Mouse (Mus musculus) cerebellum, adult 11-12 months (tissue): ENCODE data around the gene Gm36028.
A peak's percentile ranks its signal among the peaks of the same experiment; 100 is the strongest.

ENCODE experiments used
- DNase-seq: peaks from one replicate; pipeline ENCODE4 v3.0.0; 2022

The Gm36028 gene

DNA sequence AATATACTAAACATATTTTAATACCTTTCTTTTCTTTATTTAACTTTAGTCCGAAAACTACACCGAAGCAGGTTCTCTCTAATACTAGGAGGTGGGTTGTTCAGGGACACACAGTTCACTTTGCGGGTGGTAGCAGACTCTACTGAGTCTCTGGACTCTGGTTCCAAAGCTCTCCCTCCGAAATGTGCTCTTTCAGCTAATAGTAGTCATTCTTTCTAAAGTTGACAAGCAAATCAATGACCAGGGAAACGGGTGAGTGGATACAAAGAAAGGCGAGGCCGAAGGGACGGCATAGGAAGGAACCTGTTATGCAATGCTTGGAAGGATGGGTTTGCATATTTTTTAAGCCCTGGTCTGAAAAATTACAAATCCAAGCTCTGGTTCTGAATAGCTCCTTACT lies 3.5 kb downstream of the Gm36028 start:
- DNase-seq: no peak

DNA sequence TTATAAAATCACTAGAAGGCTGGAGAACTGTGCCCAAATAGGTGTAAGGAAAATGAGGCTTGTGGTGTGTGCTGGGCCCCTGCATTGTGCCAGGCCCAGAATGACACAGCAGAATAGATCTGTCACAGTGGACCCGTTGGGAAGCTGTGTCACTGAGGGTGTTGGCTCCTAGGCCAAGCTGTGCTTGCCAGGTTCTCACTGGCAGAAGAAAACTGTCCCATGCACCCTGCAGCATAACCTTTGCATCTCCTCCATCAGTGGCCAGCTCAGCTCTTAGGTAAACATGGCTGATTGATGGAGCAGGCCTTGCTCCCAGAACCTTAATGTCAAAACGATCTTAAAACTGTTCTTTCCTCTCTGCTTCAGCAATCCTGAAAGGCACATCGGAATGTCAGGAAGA lies 4.6 kb downstream of the Gm36028 start:
- no peak for DNase-seq

DNA sequence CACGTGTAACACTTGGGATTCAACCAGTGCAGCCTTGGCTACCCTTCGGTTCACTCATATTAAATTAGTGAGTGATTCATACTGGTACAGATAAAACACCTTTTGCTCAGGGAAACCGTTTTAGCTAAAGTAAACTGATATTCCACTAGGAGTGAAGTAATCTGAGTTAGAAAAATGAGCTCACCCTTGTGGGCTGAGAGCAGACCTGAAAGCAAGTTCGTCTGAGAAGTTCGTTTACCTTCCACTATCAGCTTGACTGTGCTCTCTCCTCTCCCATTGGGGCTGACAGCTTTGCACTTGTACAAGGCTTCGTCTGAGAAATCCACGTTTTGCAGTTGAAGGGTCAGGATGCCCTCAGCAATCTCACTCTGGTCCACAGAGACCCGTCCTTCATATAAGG lies 5.4 kb downstream of the Gm36028 start:
- DNase-seq: no peak

DNA sequence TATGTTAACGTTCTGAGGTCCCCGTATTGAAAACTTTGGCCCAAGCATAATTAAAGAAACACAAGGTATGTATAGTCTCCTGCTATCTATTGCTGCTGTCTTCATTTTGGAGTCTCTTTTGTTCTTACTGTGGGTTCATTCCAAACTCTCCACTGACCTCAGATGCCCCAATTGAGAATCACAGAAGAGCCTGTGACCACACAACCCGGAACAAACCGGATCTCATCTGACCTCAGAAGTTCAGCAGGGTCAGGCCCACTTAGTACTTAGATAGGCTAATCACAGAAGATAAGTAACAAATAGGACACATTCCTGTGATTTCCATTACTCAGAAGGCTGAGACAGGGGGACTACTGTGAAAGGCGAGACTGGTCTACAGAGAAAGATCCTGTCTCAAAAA lies 6.4 kb downstream of the Gm36028 start:
- no peak for DNase-seq

DNA sequence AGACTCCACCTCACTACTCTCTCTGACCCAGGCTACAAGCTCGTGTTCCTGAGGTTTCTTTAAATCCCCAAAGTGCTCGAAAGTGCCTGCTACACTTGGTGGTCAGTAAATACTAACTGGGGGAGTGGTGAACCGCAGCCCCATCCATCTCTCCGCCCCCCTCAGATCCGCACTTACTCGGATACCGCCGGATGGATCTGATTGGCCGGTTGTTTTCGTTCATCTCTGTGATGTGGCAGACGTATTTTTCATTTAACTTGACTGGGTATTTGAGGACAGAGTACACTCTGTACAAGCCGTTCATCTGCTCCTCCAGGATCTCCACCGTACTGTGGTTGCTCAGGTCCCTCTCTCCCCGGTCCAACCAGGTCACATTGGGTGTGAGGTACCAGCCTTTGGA lies 6.9 kb downstream of the Gm36028 start:
- DNase-seq: no peak

DNA sequence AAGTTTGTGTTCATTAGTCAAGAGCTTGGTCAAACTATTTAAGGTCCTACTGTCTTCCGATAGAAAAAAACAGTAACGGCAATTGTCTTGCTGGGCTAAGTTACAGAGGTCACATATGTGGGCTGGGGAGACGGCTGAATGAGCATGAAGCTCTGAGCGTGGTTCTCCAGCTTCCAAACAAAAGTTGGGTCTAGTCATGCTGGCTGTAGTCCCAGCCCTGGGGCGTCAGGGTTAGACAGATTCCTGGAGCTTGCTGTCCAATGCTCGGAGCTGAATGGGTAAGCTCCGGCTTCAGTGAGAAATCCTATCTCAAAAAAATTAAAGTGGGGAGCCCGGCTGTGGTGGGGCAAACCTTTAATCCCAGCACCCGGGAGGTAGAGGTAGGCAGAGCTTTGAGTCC lies 7.7 kb downstream of the Gm36028 start:
- no peak for DNase-seq

DNA sequence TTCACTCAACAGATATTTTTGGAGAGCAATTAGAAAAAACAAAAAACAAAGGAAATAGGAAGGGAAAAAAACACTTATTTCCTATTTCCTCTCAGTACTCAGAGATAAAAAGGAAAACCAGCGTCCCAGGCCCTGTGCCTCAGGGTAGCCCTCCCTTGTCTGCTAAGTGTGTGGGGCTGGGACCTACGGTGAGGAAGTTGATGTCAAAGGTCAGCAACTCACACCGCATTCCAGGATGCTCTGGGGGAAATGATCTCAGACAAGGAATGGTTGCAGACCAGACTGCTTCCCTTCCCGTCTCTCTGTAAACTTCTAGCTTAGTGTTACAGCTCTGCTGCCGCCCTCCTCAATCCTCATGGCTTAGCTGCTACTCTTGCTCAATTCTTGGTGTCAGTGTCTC lies 9.6 kb downstream of the Gm36028 start:
- DNase-seq: no peak

DNA sequence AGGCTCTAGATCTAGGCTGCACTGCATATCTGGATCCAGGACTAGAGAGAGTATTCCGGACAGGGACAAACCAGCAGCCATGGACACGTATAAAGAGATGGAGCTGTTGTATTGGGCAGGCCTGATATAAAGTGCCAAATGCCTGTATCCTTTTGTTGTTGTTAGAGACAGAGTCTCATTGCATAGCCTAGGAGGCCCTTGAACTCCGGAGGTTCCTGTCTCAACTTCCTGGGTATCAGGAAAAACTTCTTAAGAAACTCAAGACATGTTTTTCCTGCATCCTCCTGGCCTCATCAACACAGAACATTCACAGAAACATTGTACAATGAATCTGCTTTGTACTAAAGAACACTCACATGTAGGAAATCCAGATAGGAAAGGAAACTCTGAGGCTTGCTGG lies 13.9 kb downstream of the Gm36028 start:
- DNase-seq: no peak

DNA sequence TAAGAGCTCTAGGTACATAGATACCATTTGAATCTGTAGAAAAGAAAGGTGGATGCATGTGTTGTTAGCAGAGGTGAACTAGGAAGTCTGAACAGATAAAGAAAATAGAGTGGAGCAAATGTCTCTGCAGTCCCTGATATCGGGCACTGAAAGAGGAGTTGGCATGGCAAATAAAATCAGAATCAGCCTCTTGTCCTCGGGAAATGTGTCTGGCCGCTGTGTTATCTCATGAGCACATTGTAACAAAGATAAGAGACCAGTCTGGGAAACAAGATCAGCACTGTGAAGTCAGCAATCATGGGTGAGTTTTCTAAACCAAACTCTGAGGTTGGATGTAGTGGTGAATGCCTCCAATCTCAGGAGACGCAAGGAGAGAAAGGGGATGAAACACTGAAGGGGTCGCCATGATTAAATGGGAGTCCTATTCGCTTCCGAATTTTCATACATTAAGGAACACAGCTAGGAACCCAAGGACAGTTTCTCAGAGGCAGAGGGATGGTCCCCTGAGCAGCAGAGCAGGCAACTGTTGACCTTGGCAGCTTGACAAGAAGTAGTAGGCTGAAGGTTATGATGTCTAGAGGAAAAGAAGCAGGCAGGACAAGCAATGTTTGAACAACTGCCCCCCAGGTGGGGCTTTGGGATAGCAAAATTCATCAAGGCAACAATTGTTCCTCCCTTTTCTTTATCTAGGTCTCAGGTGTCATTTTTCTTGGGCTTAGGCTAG lies 15.6 kb downstream of the Gm36028 start:
- DNase-seq: no peak

DNA sequence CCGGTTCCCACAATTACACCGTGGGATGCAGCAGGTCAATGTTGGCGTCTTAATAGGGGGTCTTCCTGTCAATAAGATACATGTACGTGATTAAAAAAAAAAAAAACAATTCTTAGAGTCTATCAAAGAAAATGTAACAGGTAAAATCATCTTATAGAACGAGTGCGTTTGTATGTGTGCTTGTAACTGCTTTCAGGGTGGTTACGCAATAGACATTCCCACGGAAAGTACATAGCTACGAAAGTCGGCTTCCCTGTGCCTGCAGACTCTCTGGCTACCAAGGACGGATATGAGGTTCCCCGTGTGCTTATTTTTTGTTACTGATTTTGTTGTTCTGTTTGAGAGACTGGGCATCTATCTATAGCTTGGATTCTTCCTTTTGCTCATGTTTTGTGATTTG lies 17.2 kb downstream of the Gm36028 start:
- DNase-seq: no peak

DNA sequence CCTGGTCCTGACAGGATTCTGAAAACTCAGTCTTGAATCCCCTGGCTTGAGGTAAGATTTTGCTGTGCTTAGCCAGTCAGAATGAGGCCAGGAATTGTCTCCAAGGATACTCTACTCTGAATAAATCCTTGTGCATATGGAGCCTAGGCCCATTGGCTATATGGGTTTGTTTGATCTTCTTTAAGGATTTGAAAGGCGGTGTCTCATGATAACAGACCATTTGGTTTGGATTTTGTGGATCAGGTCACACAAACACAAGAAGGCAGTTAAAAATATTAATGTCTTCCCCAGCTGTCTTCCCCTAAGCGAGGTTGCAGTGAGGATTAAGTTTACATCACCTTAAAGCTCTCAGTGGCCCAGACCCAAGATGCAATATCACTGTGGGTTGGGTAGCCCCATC lies 18.5 kb downstream of the Gm36028 start:
- DNase-seq: no peak

DNA sequence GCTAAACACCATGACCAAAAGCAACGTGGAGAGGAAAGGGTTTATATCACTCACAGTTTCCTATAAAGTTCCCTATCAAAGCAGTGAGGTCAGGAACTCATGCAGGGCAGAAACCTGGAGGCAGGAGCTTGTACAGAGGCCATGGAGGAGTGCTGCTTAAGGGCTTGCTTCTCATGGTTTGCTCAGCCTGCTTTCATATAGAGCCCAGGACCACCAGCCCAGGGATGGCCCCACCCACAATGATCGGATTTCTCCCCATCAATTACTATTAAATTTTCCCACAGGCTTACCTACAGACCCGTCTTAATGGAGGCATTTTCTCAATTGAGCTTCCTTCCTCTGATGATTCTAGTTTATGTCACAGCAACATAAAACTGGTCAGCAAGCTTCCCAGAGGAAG lies 23.4 kb downstream of the Gm36028 start:
- DNase-seq: no peak

DNA sequence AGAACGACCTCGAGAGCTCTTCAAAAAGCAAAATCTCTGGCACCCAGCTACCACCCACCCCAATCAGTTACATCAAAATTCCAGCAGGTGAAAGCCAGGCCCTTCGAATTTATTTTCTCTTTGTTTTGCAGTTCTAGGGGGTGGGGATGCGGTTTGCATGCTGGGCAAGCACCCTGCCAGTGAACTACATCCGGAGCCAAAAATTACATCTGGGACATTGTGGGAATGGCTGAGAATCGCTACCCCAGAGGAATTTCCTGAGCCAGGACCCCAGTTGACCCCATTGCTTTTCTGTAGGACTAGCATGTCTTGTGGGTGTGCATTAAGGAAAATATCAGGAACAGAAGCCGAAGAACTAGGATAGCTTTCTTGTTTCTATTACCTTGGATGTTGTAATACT lies 29.9 kb downstream of the Gm36028 start:
- DNase-seq: no peak

DNA sequence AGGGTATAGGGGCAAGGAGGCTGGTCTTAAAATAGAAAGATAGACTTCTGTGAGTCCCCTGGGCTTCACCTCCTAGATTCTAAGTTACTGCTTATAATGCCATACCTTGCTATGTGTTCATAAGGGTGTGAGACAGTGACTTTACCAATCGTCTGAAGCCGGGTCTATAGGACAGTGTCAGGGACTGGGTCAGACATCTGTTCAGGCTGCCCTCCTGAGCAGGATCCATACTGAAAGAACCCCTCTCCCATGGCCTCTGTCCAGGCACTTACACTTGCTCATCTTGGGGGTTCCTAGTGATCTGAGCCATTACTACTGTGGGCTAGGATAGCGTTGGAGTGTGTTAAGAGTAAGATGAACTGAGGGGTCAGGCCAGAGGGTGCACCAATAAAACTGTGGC lies 34.7 kb downstream of the Gm36028 start:
- DNase-seq: no peak

DNA sequence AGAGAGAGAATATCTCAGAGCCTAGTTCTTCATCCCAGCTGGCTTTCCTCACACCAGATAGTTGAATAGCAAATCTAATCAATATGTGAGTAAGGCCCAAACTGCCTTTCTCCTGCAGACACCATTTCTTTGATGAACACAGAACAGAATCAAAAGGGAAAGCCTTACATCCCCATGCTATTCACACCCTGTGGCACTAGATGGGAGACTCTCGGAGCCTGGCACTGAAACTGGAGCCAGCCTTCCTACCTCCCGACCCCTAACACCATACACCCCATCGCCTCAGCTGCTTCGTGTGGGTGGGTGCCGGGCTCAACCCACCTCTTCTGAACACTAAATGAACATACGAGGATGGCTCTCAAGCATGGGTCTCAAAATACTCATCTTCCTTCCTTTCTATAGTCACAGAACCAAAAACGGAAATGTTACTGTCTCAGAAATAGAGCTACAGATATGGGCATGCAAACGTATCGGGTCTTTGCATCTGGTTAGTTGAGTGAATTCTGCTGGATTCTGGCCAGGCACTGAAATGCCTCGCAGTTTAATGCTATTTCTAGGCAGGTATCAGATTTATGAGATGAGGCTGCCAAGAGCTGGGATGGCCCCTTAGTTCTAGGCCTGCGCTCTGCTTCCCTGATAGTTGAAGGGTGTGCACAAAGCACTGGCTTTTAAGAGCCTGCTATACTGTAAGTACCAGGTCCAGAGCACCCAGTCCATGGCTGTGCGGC lies 36.0 kb downstream of the Gm36028 start:
- no peak for DNase-seq

DNA sequence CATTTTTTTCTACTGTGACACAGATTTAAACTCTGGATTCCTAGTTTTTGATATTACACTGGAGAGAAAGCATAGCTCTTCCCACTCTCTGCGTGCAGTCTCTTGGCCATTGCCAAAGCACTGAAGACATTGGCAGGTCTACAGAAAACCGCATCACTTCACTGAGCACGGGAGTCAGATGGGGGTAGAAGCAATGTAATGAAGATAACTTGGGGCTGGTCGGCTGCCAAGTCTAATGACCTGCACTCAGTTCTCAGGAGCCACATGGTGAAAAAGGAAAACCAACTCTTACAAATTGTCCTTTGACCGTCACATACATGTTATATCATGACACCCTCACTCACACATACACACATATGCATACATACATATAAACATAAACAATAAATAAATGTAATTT lies 37.0 kb downstream of the Gm36028 start:
- DNase-seq: peak; percentile 77

DNA sequence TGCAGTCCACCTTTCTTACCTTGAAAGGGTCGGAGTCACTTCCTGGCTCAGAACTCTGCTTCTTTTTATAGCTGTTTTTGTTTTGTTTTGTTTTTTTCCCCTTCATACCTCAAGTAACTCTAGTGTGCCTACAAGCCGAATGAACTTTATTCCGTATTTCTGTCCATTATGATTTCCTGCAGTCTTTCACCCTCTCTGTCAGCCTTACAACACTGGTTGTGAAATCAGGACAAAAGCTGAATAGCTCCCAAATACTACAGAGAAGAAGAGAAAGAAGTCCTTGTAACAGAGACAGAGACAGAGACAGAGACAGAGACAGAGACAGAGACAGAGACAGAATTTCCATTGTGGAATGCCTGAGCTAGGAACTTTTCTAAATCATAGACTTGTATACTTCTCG lies 43.0 kb downstream of the Gm36028 start:
- DNase-seq: no peak

DNA sequence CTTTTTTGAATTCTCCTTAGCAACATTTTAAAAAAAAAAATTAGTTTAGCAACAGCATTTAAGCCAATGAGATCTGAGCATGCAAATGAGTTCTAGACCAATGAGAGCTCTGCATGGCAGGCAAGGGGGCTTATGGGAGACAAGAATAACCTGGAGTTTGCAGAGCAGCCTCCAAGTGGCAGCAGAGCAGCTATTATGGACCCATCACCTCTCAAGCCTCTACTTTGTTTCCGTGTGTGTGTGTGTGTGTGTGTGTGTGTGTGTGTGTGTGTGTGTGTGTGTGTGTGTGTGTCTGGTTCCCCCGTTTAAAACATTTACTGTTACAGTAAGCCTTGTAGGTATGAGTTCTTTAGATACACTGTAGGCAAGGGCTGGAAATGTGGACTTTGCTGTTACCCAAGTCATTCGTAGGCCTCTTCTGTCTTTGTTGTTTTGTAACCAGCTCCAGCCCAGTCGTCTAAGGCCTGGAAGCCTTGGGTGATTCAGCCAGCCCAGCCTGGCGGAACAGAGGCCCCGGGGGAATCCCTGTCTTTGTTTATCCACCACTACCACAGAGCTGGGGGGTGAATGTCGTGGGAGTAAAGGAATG lies 46.5 kb downstream of the Gm36028 start:
- DNase-seq: peak; percentile 47

DNA sequence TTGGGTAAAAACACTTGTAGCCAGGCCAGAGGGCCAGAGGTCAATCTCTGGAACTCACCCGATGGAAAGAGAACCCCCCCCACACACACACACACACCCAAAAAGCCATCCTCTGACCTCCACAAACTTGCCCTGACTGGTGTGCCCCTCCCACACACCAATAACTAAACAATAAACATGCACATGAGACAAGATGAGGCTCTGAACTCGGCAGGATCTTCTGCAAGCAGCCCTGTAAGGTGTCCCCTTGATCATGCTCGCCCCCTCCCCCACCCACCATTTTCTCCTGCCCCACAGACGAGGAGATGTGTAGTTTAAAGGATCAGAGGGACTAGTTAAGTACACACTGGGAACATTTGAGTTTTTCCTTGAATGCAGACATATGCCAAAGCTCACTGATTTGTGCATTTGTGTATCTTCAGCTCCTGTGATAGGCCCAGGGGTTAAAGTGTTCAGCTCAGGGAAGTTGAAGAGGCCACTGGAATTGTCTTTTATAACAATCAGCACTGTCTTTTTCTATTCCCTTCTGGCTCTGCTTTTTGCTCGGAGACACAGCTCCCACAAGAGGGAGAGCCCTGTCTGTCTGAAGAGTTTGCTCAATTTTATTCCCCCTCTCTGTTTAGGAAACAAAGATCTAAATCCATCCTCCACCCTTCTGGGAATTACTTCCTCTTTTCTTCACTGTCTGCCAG lies 47.1 kb downstream of the Gm36028 start:
- no peak for DNase-seq

DNA sequence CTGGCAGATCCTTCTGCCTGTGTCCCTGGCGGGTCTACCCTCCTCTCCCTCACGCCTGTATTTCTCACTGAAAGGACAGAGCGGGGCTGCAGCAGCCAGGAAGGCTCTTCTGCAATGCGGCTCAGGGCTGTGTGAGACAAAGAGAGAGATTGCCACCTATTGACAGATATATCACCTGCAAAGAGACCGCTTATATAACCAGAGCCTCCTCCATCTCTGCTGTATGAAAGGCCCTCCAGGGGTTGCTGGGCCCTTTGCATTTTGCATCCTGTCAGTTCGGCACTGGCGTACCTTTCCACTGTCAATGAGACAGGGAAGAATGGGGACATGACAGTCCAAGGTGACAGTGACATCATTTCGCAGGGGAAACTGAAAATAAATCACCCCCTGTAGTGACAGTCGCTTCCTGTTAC lies 48.5 kb downstream of the Gm36028 start:
- peak; percentile 84 for DNase-seq

DNA sequence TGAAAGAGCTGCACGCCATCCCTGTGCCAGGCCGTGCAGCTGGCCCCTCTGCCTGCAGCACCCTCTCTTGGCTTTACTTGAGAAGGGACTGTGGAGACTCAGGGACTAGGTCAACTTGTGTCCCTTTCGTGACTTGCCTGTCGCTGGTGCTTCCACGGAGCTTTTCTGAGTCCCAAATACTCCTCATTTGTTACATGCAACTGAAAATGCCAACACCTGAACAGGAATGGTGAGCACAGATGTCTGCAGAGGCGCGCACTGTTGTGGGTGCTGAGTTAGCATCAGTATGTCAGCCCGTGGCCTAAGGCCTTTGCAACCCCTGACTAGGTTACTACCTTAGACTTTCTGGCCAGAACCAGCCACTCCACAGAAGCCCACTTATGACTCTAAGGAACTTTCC lies 49.1 kb downstream of the Gm36028 start:
- DNase-seq: peak; percentile 37

DNA sequence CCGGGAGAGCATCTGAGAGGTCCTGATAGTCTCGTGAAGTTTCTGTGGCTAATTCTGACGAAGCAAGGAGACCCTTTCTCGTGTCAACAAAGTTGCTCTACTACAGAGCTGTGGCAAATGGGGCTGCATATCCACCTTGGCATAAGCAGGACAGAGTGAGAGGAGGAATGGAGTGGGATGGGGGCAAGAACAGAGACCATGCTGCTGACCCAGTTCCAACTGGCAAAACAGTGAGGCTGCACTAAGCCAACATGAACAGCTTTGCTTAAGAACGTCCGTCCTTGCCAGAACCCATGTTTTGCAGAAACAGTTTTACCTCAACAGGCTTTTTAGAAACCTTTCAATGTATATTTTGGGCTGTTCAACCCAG lies 51.3 kb downstream of the Gm36028 start:
- DNase-seq: no peak

DNA sequence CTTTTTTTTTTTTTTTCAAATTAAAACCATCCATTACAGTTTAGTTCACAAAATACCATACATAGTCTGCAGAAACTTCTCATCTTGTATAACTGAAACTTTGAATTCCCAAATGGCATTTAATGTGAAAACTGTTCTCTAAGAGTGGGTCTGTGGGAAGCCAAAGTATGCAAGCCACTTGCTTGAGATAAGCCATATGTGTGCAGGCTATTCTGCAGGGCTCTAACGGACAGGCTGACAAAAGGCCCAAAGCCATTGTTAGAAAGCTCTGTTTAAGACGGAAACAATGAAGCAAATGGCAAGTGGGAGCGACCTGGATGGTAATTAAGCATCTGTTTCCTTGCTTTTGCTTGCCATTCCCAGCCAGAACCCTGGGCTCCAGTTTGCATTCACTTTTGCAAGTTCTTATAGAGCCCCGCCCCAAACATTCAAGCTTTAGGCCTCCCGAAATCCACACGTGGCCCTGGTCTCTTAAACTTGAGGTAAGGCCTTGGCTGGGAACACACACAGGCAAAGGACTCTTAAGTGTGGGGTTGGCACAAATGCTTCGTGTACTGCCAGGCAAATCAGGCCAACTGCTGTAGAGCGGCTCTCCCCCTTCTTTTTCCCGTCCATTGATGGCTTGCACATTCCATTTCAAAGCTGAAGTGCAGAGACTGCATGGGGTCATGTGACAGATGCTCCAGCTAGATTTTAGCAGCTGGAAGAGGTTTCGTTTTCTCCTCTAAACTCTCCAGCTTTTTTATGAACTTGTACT lies 51.9 kb downstream of the Gm36028 start:
- DNase-seq: no peak
